Mouse (Mus musculus): ENCODE data around the gene Cideb.
"Not testable (repeated sequence)": the region's sequence is repeated elsewhere in the genome, so short reads cannot be mapped to it uniquely, and the experiment has no call there.

Cideb gene

GRCm38 (mm10) chr14:55765696-55766095, 7.4 kb upstream of the Cideb start, which contains the start of gene Ltb4r1:
TSS of gene Ltb4r1 (plus strand) at chr14:55765962.
- ATAC-seq (ENCODE audit: low TSS enrichment), result no peak

- no peak; the same call in 1 of the 2 replicates for ATAC-seq (ENCODE audit: low TSS enrichment)
Observed at GRCm38 (mm10) chr14:55763166-55763565, 4.9 kb upstream of the Cideb start.

GRCm38 (mm10) chr14:55762001-55762821, 4.0 kb upstream of the Cideb start:
- ATAC-seq (ENCODE audit: low TSS enrichment), result peak; percentile 56

- no peak for ATAC-seq (ENCODE audit: low TSS enrichment)
Observed at GRCm38 (mm10) chr14:55761163-55761562, 2.9 kb upstream of the Cideb start, which contains the start of gene Ltb4r2. TSS of gene Ltb4r2 (plus strand) at chr14:55761428.

- not testable (repeated sequence) for ATAC-seq (ENCODE audit: low TSS enrichment)
Observed at GRCm38 (mm10) chr14:55760156-55760555, 1.9 kb upstream of the Cideb start.

- no peak for ATAC-seq (ENCODE audit: low TSS enrichment)
Observed at GRCm38 (mm10) chr14:55757566-55757965, 692 bp downstream of the Cideb start.

- ATAC-seq (ENCODE audit: low TSS enrichment), result no peak
Observed at GRCm38 (mm10) chr14:55747051-55747847, 11.0 kb downstream of the Cideb start.

GRCm38 (mm10) chr14:55745861-55746237, 12.4 kb downstream of the Cideb start:
- ATAC-seq (ENCODE audit: low TSS enrichment), result no peak; the same call in 1 of the 2 replicates

GRCm38 (mm10) chr14:55745180-55745860, 12.9 kb downstream of the Cideb start, which contains the start of the genes Dhrs1 and Nop9:
TSS of gene Dhrs1 (minus strand) at chr14:55745690.
TSS of gene Nop9 (plus strand) at chr14:55745693.
- ATAC-seq (ENCODE audit: low TSS enrichment), result peak; percentile 72

- peak; percentile 66 for ATAC-seq (ENCODE audit: low TSS enrichment)
Observed at GRCm38 (mm10) chr14:55743711-55744110, 14.5 kb downstream of the Cideb start.

GRCm38 (mm10) chr14:55737086-55737687, 21.1 kb downstream of the Cideb start:
- ATAC-seq (ENCODE audit: low TSS enrichment), result no peak

GRCm38 (mm10) chr14:55735758-55736157, 22.5 kb downstream of the Cideb start:
- ATAC-seq (ENCODE audit: low TSS enrichment), result no peak

GRCm38 (mm10) chr14:55735334-55735733, 22.9 kb downstream of the Cideb start:
- no peak for ATAC-seq (ENCODE audit: low TSS enrichment)

- no peak for ATAC-seq (ENCODE audit: low TSS enrichment)
Observed at GRCm38 (mm10) chr14:55734869-55735268, 23.4 kb downstream of the Cideb start.

GRCm38 (mm10) chr14:55733889-55734288, 24.4 kb downstream of the Cideb start:
- no peak for ATAC-seq (ENCODE audit: low TSS enrichment)

GRCm38 (mm10) chr14:55730531-55731032, 27.7 kb downstream of the Cideb start:
- ATAC-seq (ENCODE audit: low TSS enrichment), result peak; percentile 93

GRCm38 (mm10) chr14:55730116-55730515, 28.1 kb downstream of the Cideb start:
- ATAC-seq (ENCODE audit: low TSS enrichment), result peak; percentile 12; the same call in 1 of the 2 replicates

- ATAC-seq (ENCODE audit: low TSS enrichment), result no peak
Observed at GRCm38 (mm10) chr14:55727889-55728685, 30.2 kb downstream of the Cideb start.

GRCm38 (mm10) chr14:55726261-55726660, 32.0 kb downstream of the Cideb start:
- ATAC-seq (ENCODE audit: low TSS enrichment), result no peak

GRCm38 (mm10) chr14:55724411-55724871, 33.8 kb downstream of the Cideb start:
- no peak for ATAC-seq (ENCODE audit: low TSS enrichment)

All from frontal cortex, adult (tissue).